Mouse (Mus musculus) lung, embryonic 16.5 days (tissue): ENCODE results near the gene Add2. TPM values are rescaled to one million over a fixed set of nuclear protein-coding genes. Genes with fewer than 3 reads are reported as not detected.

Source experiments
- ATAC-seq: fragments of 200-750 bp; cut with Nextera tagmentation; 2 replicates; pipeline ENCODE4 v1.8.0; 2017; ENCODE audit warnings: low read depth, mild to moderate bottlenecking, moderate library complexity
- H3K27ac ChIP-seq: fragments of 300-500 bp; sonication (generic); 2 replicates; pipeline ENCODE4 v1.5.1; 2014; ENCODE audit warnings: mild to moderate bottlenecking, control low read depth, low read length
- H3K27me3 ChIP-seq: fragments of 300-500 bp; sonication (generic); 2 replicates; pipeline ENCODE4 v1.6.1; 2014; ENCODE audit warnings: low read depth, low read length, mixed read lengths; ENCODE audit not compliant: control insufficient read depth, insufficient read depth
- H3K36me3 ChIP-seq: fragments of 300-500 bp; sonication (generic); 2 replicates; pipeline ENCODE4 v1.6.1; 2014; ENCODE audit warnings: low read length; ENCODE audit not compliant: control insufficient read depth, insufficient read depth
- H3K4me1 ChIP-seq: fragments of 300-500 bp; sonication (generic); replicated peaks from 2 replicates; pipeline ENCODE4 v1.6.1; 2014; ENCODE audit warnings: low read length, mixed read lengths; ENCODE audit not compliant: control insufficient read depth, insufficient read depth
- H3K4me2 ChIP-seq: fragments of 300-500 bp; sonication (generic); 2 replicates; pipeline ENCODE4 v1.6.1; 2014; ENCODE audit warnings: low read depth, low read length, control low read depth
- H3K4me3 ChIP-seq: fragments of 300-500 bp; sonication (generic); 2 replicates; pipeline ENCODE4 v1.5.1; 2014; ENCODE audit warnings: mild to moderate bottlenecking, low read length, control low read depth
- H3K9ac ChIP-seq: fragments of 300-500 bp; sonication (generic); 2 replicates; pipeline ENCODE4 v1.6.1; 2014; ENCODE audit warnings: low read length, control low read depth
- H3K9me3 ChIP-seq: fragments of 300-500 bp; sonication (generic); 2 replicates; pipeline ENCODE4 v1.6.1; 2016; ENCODE audit warnings: low read length; ENCODE audit not compliant: control insufficient read depth
- WGBS: fragments of 180-500 bp; shearing (Covaris S2); extraction: QIAGEN DNeasy Blood & Tissue Kit; methylation state at CpG from one replicate; pipeline ENCODE4 v1.1.7; 2014; 5-methylcytosine and 5-hydroxymethylcytosine counted together
- polyA plus RNA-seq: library from polyadenylated mRNA; unstranded; fragments of >200 nt; fragmentation: Nextera tagmentation; extraction: Ambion mirVana; gene quantifications from 2 replicates; pipeline ENCODE4 v1.2.1, GENCODE M21; 2015

Add2 gene
- polyA plus RNA-seq, 1 experiment from 2014 or later, result 3.3 TPM

- ATAC-seq, result no peak
- Histone ChIP-seq H3K27me3 (no peaks in the 10 kb centered on the region), H3K4me1 (no peaks in the 10 kb centered on the region), H3K9me3 (no peaks in the 10 kb centered on the region), H3K9ac (no peak overlapping the region), H3K27ac (no peak overlapping the region), H3K36me3 (no peaks in the 10 kb centered on the region), H3K4me3 (no peak overlapping the region), H3K4me2 (no peak overlapping the region)
- 42% methylated on average over 4 of the region's 4 CpGs for WGBS
Observed at GRCm38 (mm10) chr6:86169166-86169565, 140.7 kb downstream of the Add2 start.

Other genes starting within 250 kb of the Add2 start
- not detected in 2 replicates for gene Nat8f6, start 207.7 kb upstream of the Add2 start, polyA plus RNA-seq
- gene Nat8f5, start 207.7 kb upstream of the Add2 start, polyA plus RNA-seq, result not detected in 2 replicates
- gene Nat8, start 196.6 kb upstream of the Add2 start, polyA plus RNA-seq, result not detected in 2 replicates
- gene Nat8f2, start 159.5 kb upstream of the Add2 start, polyA plus RNA-seq, result not detected in 2 replicates
- gene Nat8f4, start 123.8 kb upstream of the Add2 start, polyA plus RNA-seq, result 5.3 and 6.2 TPM in 2 replicates
- gene Tprkb, start 116.8 kb upstream of the Add2 start, polyA plus RNA-seq, result 27.2 and 33.8 TPM in 2 replicates
- 4.8 and 6.4 TPM in 2 replicates for gene Nat8f1, start 113.0 kb upstream of the Add2 start, polyA plus RNA-seq
- gene Dusp11, start 67.0 kb upstream of the Add2 start, polyA plus RNA-seq, result 45.1 and 48.7 TPM in 2 replicates
- gene Figla, start 12.5 kb upstream of the Add2 start, polyA plus RNA-seq, result not detected in 2 replicates
- gene Tgfa, start 166.5 kb downstream of the Add2 start, polyA plus RNA-seq, result 3.8 and 4.3 TPM in 2 replicates